Mouse (Mus musculus) CD4-positive, CD25-positive, alpha-beta regulatory T cell, adult 2 months (primary cell): ENCODE measurements around the gene Osbp2.

Source experiments
- DNase-seq: peaks from one replicate; pipeline ENCODE4 v3.0.0-alpha.2; 2012; ENCODE audit warnings: low read depth, low spot score

The Osbp2 gene

GRCm38 (mm10) chr11:3862661-3863453, 846 bp downstream of the Osbp2 start:
- peak; percentile 1 for DNase-seq

GRCm38 (mm10) chr11:3860361-3860760, 3.3 kb downstream of the Osbp2 start:
- no peak for DNase-seq

GRCm38 (mm10) chr11:3859778-3860177, 3.9 kb downstream of the Osbp2 start:
- DNase-seq: no peak

- DNase-seq: no peak
Measured at GRCm38 (mm10) chr11:3857902-3858301, 5.8 kb downstream of the Osbp2 start.

GRCm38 (mm10) chr11:3855846-3856245, 7.9 kb downstream of the Osbp2 start:
- no peak for DNase-seq

- DNase-seq: no peak
Measured at GRCm38 (mm10) chr11:3854156-3854555, 9.5 kb downstream of the Osbp2 start.

- no peak for DNase-seq
Measured at GRCm38 (mm10) chr11:3853481-3854034, 10.1 kb downstream of the Osbp2 start.

- DNase-seq: no peak
Measured at GRCm38 (mm10) chr11:3853031-3853430, 10.7 kb downstream of the Osbp2 start.

- no peak for DNase-seq
Measured at GRCm38 (mm10) chr11:3851872-3852271, 11.8 kb downstream of the Osbp2 start.

- no peak for DNase-seq
Measured at GRCm38 (mm10) chr11:3850746-3851277, 12.9 kb downstream of the Osbp2 start.

GRCm38 (mm10) chr11:3850315-3850614, 13.4 kb downstream of the Osbp2 start:
- no peak for DNase-seq

GRCm38 (mm10) chr11:3849469-3850314, 14.0 kb downstream of the Osbp2 start:
- DNase-seq: no peak

GRCm38 (mm10) chr11:3846351-3846750, 17.4 kb downstream of the Osbp2 start:
- no peak for DNase-seq

- no peak for DNase-seq
Measured at GRCm38 (mm10) chr11:3843943-3844734, 19.6 kb downstream of the Osbp2 start.

- no peak for DNase-seq
Measured at GRCm38 (mm10) chr11:3835271-3835670, 28.4 kb downstream of the Osbp2 start.

GRCm38 (mm10) chr11:3834421-3835098, 29.1 kb downstream of the Osbp2 start:
- peak; percentile 60 for DNase-seq

- DNase-seq: no peak
Measured at GRCm38 (mm10) chr11:3833544-3834420, 29.9 kb downstream of the Osbp2 start.

- peak; percentile 36 for DNase-seq
Measured at GRCm38 (mm10) chr11:3832193-3832901, 31.4 kb downstream of the Osbp2 start.

GRCm38 (mm10) chr11:3829736-3830135, 34.0 kb downstream of the Osbp2 start:
- no peak for DNase-seq
